Mouse (Mus musculus) heart, embryonic 13.5 days (tissue): ENCODE data around the gene Ccl2. TPM values are rescaled to one million over a fixed set of nuclear protein-coding genes. Genes with fewer than 3 reads are reported as not detected.

Experiments
- ATAC-seq: fragments of 200-750 bp; cut with Nextera tagmentation; 2 replicates; pipeline ENCODE4 v1.8.0; 2017; ENCODE audit warnings: moderate TSS enrichment; ENCODE audit not compliant: insufficient number of reproducible peaks, low FRiP score, low TSS enrichment; ENCODE audit errors: extremely low read depth
- H3K27ac ChIP-seq: fragments of 300-500 bp; sonication (generic); replicated peaks from 2 replicates; pipeline ENCODE4 v1.5.1; 2015; ENCODE audit warnings: moderate library complexity, mild to moderate bottlenecking, inconsistent platforms
- H3K27me3 ChIP-seq: fragments of 300-500 bp; sonication (generic); replicated peaks from 2 replicates; pipeline ENCODE4 v1.6.1; 2015; ENCODE audit warnings: mild to moderate bottlenecking, inconsistent platforms
- H3K36me3 ChIP-seq: fragments of 300-500 bp; sonication (generic); 2 replicates; pipeline ENCODE4 v1.6.1; 2015; ENCODE audit warnings: mild to moderate bottlenecking, inconsistent platforms
- H3K4me1 ChIP-seq: fragments of 300-500 bp; sonication (generic); 2 replicates; pipeline ENCODE4 v1.6.1; 2015; ENCODE audit warnings: inconsistent platforms
- H3K4me2 ChIP-seq: fragments of 300-500 bp; sonication (generic); 2 replicates; pipeline ENCODE4 v1.6.1; 2015; ENCODE audit warnings: inconsistent platforms, mild to moderate bottlenecking, moderate library complexity
- H3K4me3 ChIP-seq: fragments of 300-500 bp; sonication (generic); 2 replicates; pipeline ENCODE4 v1.5.1; 2015; ENCODE audit warnings: moderate library complexity, mild to moderate bottlenecking, inconsistent platforms
- H3K9ac ChIP-seq: fragments of 300-500 bp; sonication (generic); 2 replicates; pipeline ENCODE4 v1.6.1; 2015; ENCODE audit warnings: inconsistent platforms, mild to moderate bottlenecking, moderate library complexity
- H3K9me3 ChIP-seq: fragments of 300-500 bp; sonication (generic); 2 replicates; pipeline ENCODE4 v1.6.1; 2016; ENCODE audit warnings: inconsistent platforms
- WGBS: fragments of 180-500 bp; shearing (Covaris S2); methylation state at CpG from one replicate; pipeline ENCODE4 v1.1.7; 2015; ENCODE audit warnings: mixed read lengths; 5-methylcytosine and 5-hydroxymethylcytosine counted together
- polyA plus RNA-seq: library from polyadenylated mRNA; unstranded; fragments of >200 nt; fragmentation: Nextera tagmentation; extraction: Ambion mirVana; gene quantifications from 2 replicates; pipeline ENCODE4 v1.2.1, GENCODE M21; 2015

Gene Ccl2
- polyA plus RNA-seq, 1 experiment from 2014 or later: 10.9 TPM

DNA sequence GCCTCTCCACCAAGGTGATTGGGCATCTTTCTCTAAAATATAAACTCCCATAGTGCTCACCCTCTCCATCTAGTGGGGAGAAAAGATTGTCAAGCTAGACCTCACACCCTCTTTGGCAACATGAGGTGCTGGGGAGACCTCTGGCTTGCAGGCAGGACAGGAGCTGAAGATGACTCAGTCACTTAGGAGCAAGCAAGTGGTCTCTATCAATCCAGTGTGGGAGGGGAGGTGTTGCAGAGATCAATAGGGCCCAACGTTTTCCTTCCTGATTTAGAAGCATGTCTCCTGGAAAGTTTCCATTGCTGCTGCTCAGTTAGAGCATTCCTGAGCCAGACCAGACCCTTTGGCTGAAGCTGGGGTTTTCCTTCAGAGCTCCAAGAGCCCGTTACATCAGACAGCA is 3.2 kb downstream of the Ccl2 start, which contains the start of gene Gm17268:
Gm17268 (minus strand) TSS at position 28 of the 400 bp plus-strand sequence.
- Histone ChIP-seq H3K27ac (peak within 1 kb of the TSS; percentile 16; the same call in 1 of the 2 replicates), H3K9ac (no peak within 1 kb of the TSS), H3K4me1 (peaks cover 35% of the 10 kb centered on the region), H3K36me3 (no peaks in the 10 kb centered on the region), H3K4me2 (no peak within 1 kb of the TSS), H3K4me3 (no peak within 1 kb of the TSS), H3K27me3 (no peaks in the 10 kb centered on the region), H3K9me3 (no peaks in the 10 kb centered on the region)
- WGBS: 13% methylated on average over 2 of the region's 2 CpGs
- ATAC-seq: no peak

DNA sequence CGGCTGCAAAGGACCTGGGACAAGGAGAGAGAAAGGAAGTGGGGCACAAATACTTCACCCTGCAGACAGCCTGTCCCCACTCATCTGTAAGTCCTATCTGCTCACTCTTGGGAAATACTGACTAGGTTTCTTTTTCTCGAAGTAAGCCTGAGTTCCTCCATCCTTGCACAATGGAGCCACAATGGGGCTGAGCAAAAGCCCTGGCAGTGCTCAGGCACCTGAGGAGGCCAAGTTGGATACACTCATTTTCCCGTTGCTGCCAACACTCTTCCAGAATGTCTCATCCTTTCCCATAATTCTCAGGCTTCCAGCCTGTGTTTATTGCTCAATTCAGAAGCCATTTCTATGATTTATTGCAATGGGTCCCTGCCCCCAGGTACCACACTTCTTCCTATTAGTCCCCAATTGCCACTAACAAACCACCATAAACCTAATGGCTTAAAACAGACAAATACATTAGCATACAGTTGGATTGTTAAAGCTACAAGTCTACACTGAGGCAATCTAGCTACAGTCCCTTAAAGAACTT is 3.8 kb downstream of the Ccl2 start:
- no peaks in the 10 kb centered on the region for H3K36me3 ChIP-seq
- no peak overlapping the region for H3K9ac ChIP-seq
- H3K4me2 ChIP-seq: no peak overlapping the region
- H3K4me1 ChIP-seq: peaks cover 30% of the 10 kb centered on the region
- H3K27ac ChIP-seq: peak overlapping the region; percentile 16; the same call in 1 of the 2 replicates
- H3K27me3 ChIP-seq: no peaks in the 10 kb centered on the region
- no peaks in the 10 kb centered on the region for H3K9me3 ChIP-seq
- ATAC-seq: no peak
- WGBS: 48% methylated on average over 3 of the region's 3 CpGs
- H3K4me3 ChIP-seq: no peak overlapping the region

DNA sequence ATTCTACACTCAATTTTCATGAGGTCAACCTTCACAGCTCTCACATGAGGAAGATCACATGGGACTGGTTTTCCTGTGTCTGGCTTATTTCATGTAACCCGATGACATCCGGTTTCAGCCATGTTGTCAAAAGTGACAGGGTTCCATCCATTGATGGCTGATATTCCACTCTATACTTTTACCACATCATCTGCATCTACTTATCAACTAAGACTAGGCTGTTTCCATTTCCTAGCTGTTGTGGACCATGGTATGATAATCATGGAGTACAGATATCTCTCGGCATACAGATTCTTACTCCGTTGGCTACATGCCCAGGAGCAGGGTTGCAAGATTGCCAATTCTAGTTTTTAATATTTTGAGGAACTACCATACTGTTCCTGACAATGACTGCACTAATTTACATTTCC is 6.3 kb downstream of the Ccl2 start:
- no peak for ATAC-seq
- Histone ChIP-seq H3K27me3 (no peaks in the 10 kb centered on the region), H3K4me1 (peaks cover 23% of the 10 kb centered on the region), H3K9ac (no peak overlapping the region), H3K4me2 (no peak overlapping the region), H3K4me3 (no peak overlapping the region), H3K27ac (no peak overlapping the region), H3K36me3 (no peaks in the 10 kb centered on the region), H3K9me3 (no peaks in the 10 kb centered on the region)
- WGBS: 67% methylated on average over 4 of the region's 4 CpGs

DNA sequence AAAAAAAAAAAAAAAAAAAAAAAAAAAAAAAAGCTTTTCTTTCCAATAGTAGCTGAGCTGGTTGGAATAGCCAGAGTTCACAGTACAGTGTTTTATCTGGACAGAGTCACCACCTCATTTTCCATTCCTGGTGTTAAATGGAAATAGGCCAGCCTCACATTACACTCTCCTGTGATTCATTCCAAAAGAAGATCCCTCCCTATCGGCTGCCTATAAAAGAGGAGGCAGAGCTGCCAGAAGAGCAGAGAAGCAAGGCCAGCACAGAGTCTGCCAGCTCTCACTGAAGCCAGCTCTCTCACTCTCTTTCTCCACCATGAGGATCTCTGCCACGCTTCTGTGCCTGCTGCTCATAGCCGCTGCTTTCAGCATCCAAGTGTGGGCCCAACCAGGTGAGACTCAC is 10.1 kb downstream of the Ccl2 start, which contains the start of gene Ccl7:
Ccl7 (plus strand) TSS at position 242 of the 400 bp plus-strand sequence.
- H3K36me3 ChIP-seq: no peaks in the 10 kb centered on the region
- 52% methylated on average over 3 of the region's 3 CpGs for WGBS
- H3K4me3 ChIP-seq: no peak within 1 kb of the TSS
- no peaks in the 10 kb centered on the region for H3K9me3 ChIP-seq
- H3K9ac ChIP-seq: no peak within 1 kb of the TSS
- peaks cover 13% of the 10 kb centered on the region; the same call in 1 of the 2 replicates for H3K4me1 ChIP-seq
- H3K27me3 ChIP-seq: no peaks in the 10 kb centered on the region
- no peak for ATAC-seq
- peak within 1 kb of the TSS; percentile 73 for H3K27ac ChIP-seq
- H3K4me2 ChIP-seq: no peak within 1 kb of the TSS

DNA sequence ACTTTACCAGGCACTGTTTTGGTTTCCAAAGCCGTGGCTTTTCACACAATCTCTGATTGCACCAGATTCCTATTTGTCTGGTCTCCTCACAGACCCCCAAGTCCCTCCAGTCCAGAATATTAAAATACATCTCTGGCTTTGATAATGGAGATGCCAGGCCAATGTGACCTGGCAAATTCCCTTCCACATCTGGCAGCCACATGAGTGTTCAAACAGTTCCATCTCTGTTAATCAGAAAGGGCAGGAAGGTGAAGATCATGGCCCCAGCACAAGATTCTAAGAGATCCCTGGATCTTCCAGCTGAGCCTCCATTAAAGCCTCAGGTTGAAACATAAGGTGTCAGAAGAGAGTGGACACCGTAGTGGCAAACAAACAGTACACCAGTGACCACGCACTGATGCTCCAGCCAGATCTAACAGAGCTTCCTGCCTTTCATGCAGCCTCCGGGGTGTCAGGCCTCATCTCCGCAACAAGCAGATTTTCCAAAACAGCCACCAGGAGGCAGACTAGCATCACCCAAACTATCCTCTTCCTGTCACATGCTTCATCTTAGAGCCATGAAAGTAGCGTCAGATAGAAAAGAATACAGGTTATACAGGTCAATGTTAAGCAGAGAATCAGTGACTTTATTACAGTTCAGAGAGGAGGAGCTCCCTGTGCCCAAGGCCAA is 12.5 kb downstream of the Ccl2 start:
- Histone ChIP-seq H3K4me3 (no peak overlapping the region), H3K27me3 (no peaks in the 10 kb centered on the region), H3K9ac (no peak overlapping the region), H3K27ac (no peak overlapping the region), H3K36me3 (no peaks in the 10 kb centered on the region), H3K4me1 (peaks cover 10% of the 10 kb centered on the region; the same call in 1 of the 2 replicates), H3K9me3 (no peaks in the 10 kb centered on the region), H3K4me2 (no peak overlapping the region)
- WGBS: 37% methylated on average over 6 of the region's 6 CpGs
- ATAC-seq: no peak

DNA sequence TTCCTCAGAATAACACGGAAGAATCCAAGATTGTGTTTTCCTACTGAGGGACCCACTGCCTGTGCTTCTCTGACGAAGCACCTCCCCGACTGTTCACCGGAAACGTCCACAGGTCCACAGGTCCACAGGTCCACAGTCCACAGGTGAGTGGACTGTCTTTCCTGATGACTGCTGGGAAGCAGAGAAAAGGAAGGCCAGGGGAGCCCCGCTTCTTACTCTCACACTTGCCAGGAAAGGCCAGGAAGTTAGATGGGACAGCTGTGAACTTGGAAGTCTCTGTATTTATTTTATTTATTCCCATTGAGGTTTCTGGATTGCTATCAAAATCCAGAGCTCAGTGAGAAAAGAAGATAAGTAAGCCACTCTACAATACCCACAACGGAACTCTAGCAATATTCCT is 18.5 kb downstream of the Ccl2 start:
- ATAC-seq: no peak
- no peaks in the 10 kb centered on the region for H3K4me1 ChIP-seq
- 74% methylated on average over 7 of the region's 7 CpGs for WGBS
- H3K27me3 ChIP-seq: 0 out of 2 replicates have a peak, but pooled peaks cover 13% of the 10 kb centered on the region
- H3K36me3 ChIP-seq: no peaks in the 10 kb centered on the region
- no peak overlapping the region for H3K4me2 ChIP-seq
- no peak overlapping the region for H3K27ac ChIP-seq
- no peak overlapping the region for H3K9ac ChIP-seq
- H3K9me3 ChIP-seq: no peaks in the 10 kb centered on the region
- H3K4me3 ChIP-seq: no peak overlapping the region

DNA sequence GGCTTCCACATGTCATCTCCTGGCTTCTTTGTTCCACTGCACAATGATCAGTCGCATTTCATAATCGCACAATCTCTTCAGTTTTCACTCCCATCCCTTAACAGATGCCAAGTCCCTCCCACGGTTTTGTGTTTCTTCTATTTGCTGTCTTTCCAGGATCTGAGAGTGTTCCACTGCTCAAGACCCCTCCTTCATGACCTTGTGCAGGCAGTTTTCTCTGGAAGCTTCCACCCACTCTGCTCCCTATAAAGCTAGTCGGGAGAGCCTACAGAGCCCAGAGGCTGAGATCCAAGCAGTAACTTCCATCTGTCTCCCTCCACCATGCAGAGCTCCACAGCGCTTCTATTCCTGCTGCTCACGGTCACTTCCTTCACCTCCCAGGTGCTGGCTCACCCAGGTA is 22.3 kb downstream of the Ccl2 start, which contains the start of gene Ccl11:
Ccl11 (plus strand) TSS at position 178 of the 400 bp plus-strand sequence.
- no peak within 1 kb of the TSS for H3K9ac ChIP-seq
- 68% methylated on average over 6 of the region's 6 CpGs for WGBS
- no peak for ATAC-seq
- no peaks in the 10 kb centered on the region for H3K4me1 ChIP-seq
- no peak within 1 kb of the TSS for H3K27ac ChIP-seq
- no peak within 1 kb of the TSS for H3K4me3 ChIP-seq
- H3K4me2 ChIP-seq: no peak within 1 kb of the TSS
- H3K9me3 ChIP-seq: no peaks in the 10 kb centered on the region
- 0 out of 2 replicates have a peak, but pooled peaks cover 13% of the 10 kb centered on the region for H3K27me3 ChIP-seq
- no peaks in the 10 kb centered on the region for H3K36me3 ChIP-seq

DNA sequence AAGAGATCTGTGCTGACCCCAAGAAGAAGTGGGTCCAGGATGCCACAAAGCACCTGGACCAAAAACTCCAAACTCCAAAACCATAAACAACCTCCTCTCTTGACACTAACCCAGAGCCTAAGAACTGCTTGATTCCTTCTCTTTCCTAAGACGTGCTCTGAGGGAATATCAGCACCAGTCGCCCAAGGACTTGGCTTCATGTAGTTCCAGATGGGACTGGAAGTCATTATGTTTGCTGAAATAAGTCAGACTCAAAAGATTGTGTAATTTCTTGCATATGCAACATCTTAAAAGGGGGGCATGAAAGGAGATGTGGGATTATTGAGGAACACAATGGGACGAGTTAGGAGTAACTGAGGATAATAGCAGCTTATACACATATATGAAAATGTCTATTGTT is 26.9 kb downstream of the Ccl2 start:
- Histone ChIP-seq H3K27ac (no peak overlapping the region), H3K9me3 (no peaks in the 10 kb centered on the region), H3K4me1 (no peaks in the 10 kb centered on the region), H3K27me3 (0 out of 2 replicates have a peak, but pooled peaks cover 12% of the 10 kb centered on the region), H3K4me2 (no peak overlapping the region), H3K4me3 (no peak overlapping the region), H3K9ac (no peak overlapping the region), H3K36me3 (no peaks in the 10 kb centered on the region)
- ATAC-seq: no peak
- WGBS: 65% methylated on average over 3 of the region's 3 CpGs

DNA sequence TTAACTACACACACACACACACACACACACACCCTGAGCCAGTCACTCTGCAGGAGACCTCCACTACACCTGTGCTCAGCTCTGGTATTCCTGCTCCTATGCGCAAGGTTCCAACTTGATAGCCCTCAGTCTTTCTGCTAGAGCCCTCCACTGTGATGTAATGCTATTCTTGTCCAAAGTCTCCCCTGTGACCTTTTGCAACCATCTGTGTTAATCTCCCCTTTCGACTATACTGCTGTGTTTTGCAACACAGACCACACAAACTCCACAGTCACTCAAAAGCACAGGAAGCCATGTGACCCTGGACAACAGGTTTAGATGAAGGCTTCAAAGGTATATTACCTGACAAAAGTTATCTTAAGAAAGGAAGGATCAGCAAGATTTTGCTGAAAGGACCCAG is 28.1 kb downstream of the Ccl2 start:
- Histone ChIP-seq H3K4me1 (no peaks in the 10 kb centered on the region), H3K9me3 (no peaks in the 10 kb centered on the region), H3K27ac (no peak overlapping the region), H3K36me3 (no peaks in the 10 kb centered on the region), H3K9ac (no peak overlapping the region), H3K4me2 (no peak overlapping the region), H3K4me3 (no peak overlapping the region), H3K27me3 (0 out of 2 replicates have a peak, but pooled peaks cover 2% of the 10 kb centered on the region)
- no peak for ATAC-seq
- WGBS: 73% methylated on average over 2 of the region's 2 CpGs

DNA sequence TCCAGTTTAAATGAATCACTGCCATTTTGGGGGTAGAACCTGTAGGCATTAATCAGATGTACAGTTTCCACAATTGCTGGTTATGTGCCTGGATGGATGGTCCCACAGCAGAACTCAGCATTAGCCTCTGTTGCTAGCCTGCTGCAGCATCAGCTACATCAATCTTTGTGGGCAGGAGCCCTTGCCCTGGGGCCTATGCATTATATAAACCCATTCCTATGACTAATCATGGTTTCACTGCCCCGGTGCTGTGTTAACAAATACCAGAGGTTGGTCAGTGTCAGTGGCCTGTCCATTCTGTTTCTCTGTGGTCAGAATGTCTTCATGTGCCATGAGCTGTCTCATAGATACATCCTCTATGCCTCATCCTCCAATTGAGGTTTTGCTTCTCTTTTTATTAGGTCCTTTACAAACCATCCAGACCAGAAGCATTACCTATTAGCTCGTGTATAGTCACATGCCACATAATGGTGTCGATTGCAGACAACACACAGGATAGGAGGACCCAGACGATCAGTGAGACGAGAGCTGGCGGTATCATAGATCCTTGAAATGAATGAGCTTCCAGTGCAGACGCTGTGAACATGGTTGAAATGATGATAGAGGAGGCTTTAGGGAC is 31.7 kb downstream of the Ccl2 start:
- no peak for ATAC-seq
- H3K4me3 ChIP-seq: no peak overlapping the region
- H3K4me2 ChIP-seq: no peak overlapping the region
- H3K27me3 ChIP-seq: no peaks in the 10 kb centered on the region
- 65% methylated on average over 7 of the region's 7 CpGs for WGBS
- H3K9me3 ChIP-seq: no peaks in the 10 kb centered on the region
- H3K4me1 ChIP-seq: no peaks in the 10 kb centered on the region
- H3K27ac ChIP-seq: no peak overlapping the region
- H3K36me3 ChIP-seq: no peaks in the 10 kb centered on the region
- H3K9ac ChIP-seq: no peak overlapping the region

DNA sequence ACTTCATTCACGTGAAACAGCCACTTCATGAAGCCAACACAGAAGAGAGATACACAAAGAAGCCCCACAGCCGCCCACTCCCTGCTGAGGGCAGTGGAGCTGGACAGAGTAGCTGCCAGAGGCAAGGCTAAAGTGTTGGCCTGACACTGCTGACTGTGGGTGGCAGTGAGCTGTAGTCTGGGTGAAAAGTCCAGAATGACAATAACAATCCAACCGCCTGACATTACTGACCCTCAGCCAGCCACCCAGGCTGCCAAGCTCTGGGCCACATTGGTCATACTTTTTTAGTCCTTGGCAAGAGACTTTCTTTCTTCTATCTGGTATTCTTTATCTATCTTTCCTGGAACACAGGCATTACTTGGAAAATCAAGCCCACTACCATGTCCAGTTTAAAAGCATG is 35.7 kb downstream of the Ccl2 start:
- H3K36me3 ChIP-seq: no peaks in the 10 kb centered on the region
- no peak overlapping the region for H3K9ac ChIP-seq
- no peak for ATAC-seq
- no peaks in the 10 kb centered on the region for H3K4me1 ChIP-seq
- no peaks in the 10 kb centered on the region for H3K27me3 ChIP-seq
- no peak overlapping the region for H3K4me3 ChIP-seq
- no peak overlapping the region for H3K27ac ChIP-seq
- peaks cover 6% of the 10 kb centered on the region; the same call in 1 of the 2 replicates for H3K9me3 ChIP-seq
- H3K4me2 ChIP-seq: no peak overlapping the region
- WGBS: 74% methylated on average over 3 of the region's 3 CpGs
